Mouse (Mus musculus) kidney, embryonic 15.5 days (tissue): ENCODE measurements around the gene Cma1. TPM values are rescaled to one million over a fixed set of nuclear protein-coding genes. Genes with fewer than 3 reads are reported as not detected.
"Not testable (repeated sequence)": the region's sequence is repeated elsewhere in the genome, so short reads cannot be mapped to it uniquely, and the experiment has no call there.

ENCODE experiments used
- ATAC-seq: fragments of 200-750 bp; cut with Nextera tagmentation; replicated peaks from 2 replicates; pipeline ENCODE4 v1.8.0; 2017; ENCODE audit warnings: moderate TSS enrichment; ENCODE audit not compliant: low FRiP score
- H3K27ac ChIP-seq: fragments of 300-500 bp; sonication (generic); 2 replicates; pipeline ENCODE4 v1.5.1; 2015; ENCODE audit warnings: mild to moderate bottlenecking, inconsistent platforms
- H3K27me3 ChIP-seq: fragments of 300-500 bp; sonication (generic); 2 replicates; pipeline ENCODE4 v1.6.1; 2015; ENCODE audit warnings: inconsistent platforms
- H3K36me3 ChIP-seq: fragments of 300-500 bp; sonication (generic); 2 replicates; pipeline ENCODE4 v1.6.1; 2015; ENCODE audit warnings: inconsistent platforms
- H3K4me1 ChIP-seq: fragments of 300-500 bp; sonication (generic); 2 replicates; pipeline ENCODE4 v1.6.1; 2015; ENCODE audit warnings: inconsistent platforms
- H3K4me2 ChIP-seq: fragments of 300-500 bp; sonication (generic); 2 replicates; pipeline ENCODE4 v1.6.1; 2015; ENCODE audit warnings: moderate library complexity, mild to moderate bottlenecking, inconsistent platforms
- H3K4me3 ChIP-seq: fragments of 300-500 bp; sonication (generic); replicated peaks from 2 replicates; pipeline ENCODE4 v1.5.1; 2015; ENCODE audit warnings: mild to moderate bottlenecking, inconsistent platforms
- H3K9ac ChIP-seq: fragments of 300-500 bp; sonication (generic); 2 replicates; pipeline ENCODE4 v1.6.1; 2015; ENCODE audit warnings: mild to moderate bottlenecking, inconsistent platforms
- H3K9me3 ChIP-seq: fragments of 300-500 bp; sonication (generic); replicated peaks from 2 replicates; pipeline ENCODE4 v1.6.1; 2016; ENCODE audit warnings: inconsistent platforms
- WGBS: fragments of 180-500 bp; shearing (Covaris S2); methylation state at CpG from one replicate; pipeline ENCODE4 v1.1.7; 2015; ENCODE audit warnings: mixed read lengths; 5-methylcytosine and 5-hydroxymethylcytosine counted together
- polyA plus RNA-seq: library from polyadenylated mRNA; unstranded; fragments of >200 nt; fragmentation: Nextera tagmentation; extraction: Ambion mirVana; gene quantifications from 2 replicates; pipeline ENCODE4 v1.2.1, GENCODE M21; 2015

The Cma1 gene
- 2.1 and 2.6 TPM in 2 replicates for polyA plus RNA-seq

- Histone ChIP-seq H3K27me3 (no peaks in the 10 kb centered on the region), H3K36me3 (no peaks in the 10 kb centered on the region), H3K9me3 (no peaks in the 10 kb centered on the region), H3K27ac (no peak within 1 kb of the TSS), H3K4me2 (no peak within 1 kb of the TSS), H3K4me1 (no peaks in the 10 kb centered on the region), H3K4me3 (no peak within 1 kb of the TSS), H3K9ac (no peak within 1 kb of the TSS)
- WGBS, result 80% methylated on average over 4 of the region's 4 CpGs
- ATAC-seq, result no peak
These were observed at the start of gene Cma1 for GRCm38 (mm10) chr14:55944575-55944974. Gene Cma1 (minus strand): TSS chr14:55944675.

DNA sequence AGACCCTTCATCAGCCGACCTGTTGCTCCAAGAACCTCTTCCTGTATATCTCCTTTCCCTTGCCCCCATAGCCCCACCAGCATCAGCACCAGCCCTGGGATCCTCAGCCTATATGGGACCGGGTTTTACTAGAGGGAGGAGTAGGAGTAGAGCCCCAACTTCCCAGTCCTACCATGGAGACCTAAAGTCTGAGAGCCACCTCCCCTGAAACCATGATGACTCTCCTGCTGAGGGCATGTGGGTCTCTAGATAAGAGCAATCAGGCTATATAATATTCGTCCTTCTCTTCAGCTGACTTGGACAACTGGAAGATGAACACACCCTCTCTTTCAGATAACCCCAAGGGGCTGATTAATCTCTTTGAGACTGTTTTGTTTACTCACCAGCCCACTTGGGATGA is 43.0 kb upstream of the Cma1 start:
- H3K4me2 ChIP-seq, H3K27me3 ChIP-seq, H3K36me3 ChIP-seq, H3K4me3 ChIP-seq, H3K9me3 ChIP-seq, ATAC-seq, H3K27ac ChIP-seq, H3K4me1 ChIP-seq, H3K9ac ChIP-seq: not testable (repeated sequence)
- WGBS, result 81% methylated on average over 1 of the region's 3 CpGs

GRCm38 (mm10) chr14:55963900-55964299 is 19.4 kb upstream of the Cma1 start:
- ATAC-seq, H3K27ac ChIP-seq, H3K9me3 ChIP-seq, H3K4me3 ChIP-seq, H3K36me3 ChIP-seq, H3K9ac ChIP-seq, H3K4me2 ChIP-seq, H3K4me1 ChIP-seq, H3K27me3 ChIP-seq: not testable (repeated sequence)
- 54% methylated on average over 2 of the region's 2 CpGs for WGBS

- Histone ChIP-seq H3K4me1 (no peaks in the 10 kb centered on the region), H3K27ac (no peak overlapping the region), H3K9me3 (no peaks in the 10 kb centered on the region), H3K36me3 (no peaks in the 10 kb centered on the region), H3K9ac (no peak overlapping the region), H3K4me2 (no peak overlapping the region), H3K4me3 (no peak overlapping the region), H3K27me3 (no peaks in the 10 kb centered on the region)
- WGBS, result 37% methylated on average over 1 of the region's 1 CpGs
- no peak for ATAC-seq
These were observed 18.8 kb upstream of the Cma1 start for GRCm38 (mm10) chr14:55963263-55963662.

DNA sequence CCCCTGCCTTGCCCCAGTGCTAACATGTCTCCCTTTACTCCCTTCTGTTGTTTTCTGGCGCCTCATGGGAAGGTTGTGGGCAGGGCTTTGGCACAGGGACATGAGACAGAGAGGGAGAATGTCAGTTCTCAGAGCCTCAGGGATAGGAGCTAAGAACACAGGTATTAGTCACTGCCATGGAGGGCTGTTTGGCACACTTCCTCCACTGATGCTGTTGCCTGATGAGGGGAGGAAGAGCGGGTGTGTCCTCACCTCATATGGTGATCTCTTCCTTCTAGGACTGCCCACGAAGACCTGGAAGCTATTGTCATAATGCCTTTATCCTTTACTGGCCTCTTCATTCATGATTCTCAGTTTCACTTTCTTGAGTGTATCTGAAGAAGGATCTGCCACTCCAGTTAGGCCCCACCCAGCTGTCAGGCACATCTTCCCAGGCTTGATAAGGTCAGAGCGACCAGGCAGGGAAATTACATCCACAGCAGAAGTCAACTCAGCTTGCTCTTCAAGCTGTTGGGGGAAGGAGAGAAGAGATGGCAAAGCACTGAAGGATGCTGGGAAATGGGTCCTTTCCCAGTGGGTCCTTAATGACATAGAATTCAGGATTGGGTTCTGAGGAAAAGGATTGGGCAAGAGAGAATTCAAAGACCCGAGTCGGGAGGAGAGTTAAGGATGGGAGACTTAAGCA is 6.0 kb upstream of the Cma1 start, which contains the start of gene Cma2:
TSS of gene Cma2 (plus strand) at position 635 of the 685 bp plus-strand sequence.
- no peaks in the 10 kb centered on the region for H3K4me1 ChIP-seq
- H3K4me2 ChIP-seq, result no peak within 1 kb of the TSS
- no peak for ATAC-seq
- WGBS, result 84% methylated on average over 6 of the region's 6 CpGs
- H3K27ac ChIP-seq, result no peak within 1 kb of the TSS
- no peaks in the 10 kb centered on the region for H3K27me3 ChIP-seq
- no peak within 1 kb of the TSS for H3K4me3 ChIP-seq
- no peak within 1 kb of the TSS for H3K9ac ChIP-seq
- no peaks in the 10 kb centered on the region for H3K9me3 ChIP-seq
- H3K36me3 ChIP-seq, result no peaks in the 10 kb centered on the region

- no peak for ATAC-seq
These were observed 1.9 kb upstream of the Cma1 start for GRCm38 (mm10) chr14:55946269-55946969.

GRCm38 (mm10) chr14:55943601-55944000 is 874 bp downstream of the Cma1 start:
- 88% methylated on average over 11 of the region's 11 CpGs for WGBS
- no peak for ATAC-seq
- Histone ChIP-seq H3K4me3 (no peak overlapping the region), H3K27ac (no peak overlapping the region), H3K27me3 (no peaks in the 10 kb centered on the region), H3K9me3 (no peaks in the 10 kb centered on the region), H3K4me1 (no peaks in the 10 kb centered on the region), H3K4me2 (no peak overlapping the region), H3K36me3 (no peaks in the 10 kb centered on the region), H3K9ac (no peak overlapping the region)

More at GRCm38 (mm10) chr14:55946269-55946969, 1.9 kb upstream of the Cma1 start:
- WGBS, result 63% methylated on average over 2 of the region's 2 CpGs
- Histone ChIP-seq H3K4me3 (no peak overlapping the region), H3K9ac (no peak overlapping the region), H3K36me3 (no peaks in the 10 kb centered on the region), H3K4me1 (no peaks in the 10 kb centered on the region), H3K27ac (no peak overlapping the region), H3K4me2 (no peak overlapping the region), H3K27me3 (no peaks in the 10 kb centered on the region), H3K9me3 (no peaks in the 10 kb centered on the region)

GRCm38 (mm10) chr14:55940070-55940800 is 4.2 kb downstream of the Cma1 start:
- H3K4me1 ChIP-seq, result no peaks in the 10 kb centered on the region
- no peak overlapping the region for H3K4me2 ChIP-seq
- H3K9me3 ChIP-seq, result no peaks in the 10 kb centered on the region
- ATAC-seq, result no peak
- no peak overlapping the region for H3K9ac ChIP-seq
- no peaks in the 10 kb centered on the region for H3K36me3 ChIP-seq
- no peak overlapping the region for H3K4me3 ChIP-seq
- H3K27ac ChIP-seq, result no peak overlapping the region
- 19% methylated on average over 7 of the region's 7 CpGs for WGBS
- H3K27me3 ChIP-seq, result no peaks in the 10 kb centered on the region

DNA sequence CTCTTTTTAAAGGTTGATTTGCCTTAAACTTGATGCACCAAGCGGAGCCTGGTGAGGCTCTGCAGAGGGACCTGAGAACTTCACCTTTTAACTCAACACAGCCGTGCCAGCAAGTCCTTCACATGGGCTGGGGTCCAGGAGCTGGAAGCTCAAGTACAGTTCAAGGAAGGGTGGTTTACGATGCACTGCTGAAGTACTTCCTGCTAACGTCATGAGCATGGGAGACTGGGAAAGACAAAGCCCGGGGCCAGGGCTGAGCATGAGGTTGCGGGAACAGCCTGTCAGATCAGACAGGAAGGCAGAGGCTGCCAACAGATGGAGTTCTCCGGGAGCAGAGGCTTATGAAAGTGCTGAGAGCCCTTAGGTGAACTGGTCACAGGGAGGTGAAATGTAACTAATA is 10.9 kb downstream of the Cma1 start:
- Histone ChIP-seq H3K27me3 (no peaks in the 10 kb centered on the region), H3K4me2 (no peak overlapping the region), H3K9me3 (no peaks in the 10 kb centered on the region), H3K4me1 (no peaks in the 10 kb centered on the region), H3K27ac (0 out of 2 replicates have a peak overlapping the region, but pooled peaks have one; percentile 20), H3K4me3 (no peak overlapping the region), H3K9ac (no peak overlapping the region), H3K36me3 (no peaks in the 10 kb centered on the region)
- WGBS, result 32% methylated on average over 7 of the region's 7 CpGs
- no peak for ATAC-seq

- Histone ChIP-seq H3K27ac (no peak overlapping the region), H3K4me3 (no peak overlapping the region), H3K9me3 (no peaks in the 10 kb centered on the region), H3K4me1 (no peaks in the 10 kb centered on the region), H3K27me3 (no peaks in the 10 kb centered on the region), H3K36me3 (no peaks in the 10 kb centered on the region), H3K4me2 (no peak overlapping the region), H3K9ac (no peak overlapping the region)
- 74% methylated on average over 12 of the region's 12 CpGs for WGBS
- no peak for ATAC-seq
These were observed 15.0 kb downstream of the Cma1 start for GRCm38 (mm10) chr14:55929263-55929997.

- no peaks in the 10 kb centered on the region for H3K27me3 ChIP-seq
- H3K27ac ChIP-seq, result no peak overlapping the region
- 0 out of 2 replicates have a peak, but pooled peaks cover 3% of the 10 kb centered on the region for H3K4me1 ChIP-seq
- H3K4me2 ChIP-seq, result no peak overlapping the region
- no peak overlapping the region for H3K4me3 ChIP-seq
- H3K9ac ChIP-seq, result no peak overlapping the region
- H3K36me3 ChIP-seq, result no peaks in the 10 kb centered on the region
- 85% methylated on average over 4 of the region's 4 CpGs for WGBS
- no peak for ATAC-seq
- no peaks in the 10 kb centered on the region for H3K9me3 ChIP-seq
These were observed 17.6 kb downstream of the Cma1 start for GRCm38 (mm10) chr14:55926847-55927246.
